Mouse (Mus musculus): ENCODE results near the gene P2ry2. TPM values are rescaled to one million over a fixed set of nuclear protein-coding genes. Genes with fewer than 3 reads are reported as not detected.
A peak's percentile ranks its signal among the peaks of the same experiment; 100 is the strongest.

P2ry2 gene
- total RNA-seq (2021): 10 to 100 TPM; 30.8 to 33.2 TPM
- long read RNA-seq, experiment 1, transcript P2ry2-201 (3 exons, 3,011 nt): major isoform, 34 of 75 reads
- long read RNA-seq, experiment 1, transcript P2ry2-202 (2 exons, 2,137 nt): minor isoform, 9 of 75 reads
- long read RNA-seq, experiment 1, partial matches to known transcripts: 0 of 75 reads
- long read RNA-seq, experiment 1, other reads (novel, unspliced or antisense): 26 of 75 reads
- long read RNA-seq, experiment 2, transcript P2ry2-204 (3 exons, 2,372 nt): minor isoform, 5 of 74 reads
- long read RNA-seq, experiment 2, transcript P2ry2-201 (3 exons, 3,011 nt): major isoform, 44 of 74 reads
- long read RNA-seq, experiment 2, partial matches to known transcripts: 1 of 74 reads
- long read RNA-seq, experiment 2, other reads (novel, unspliced or antisense): 17 of 74 reads

DNA sequence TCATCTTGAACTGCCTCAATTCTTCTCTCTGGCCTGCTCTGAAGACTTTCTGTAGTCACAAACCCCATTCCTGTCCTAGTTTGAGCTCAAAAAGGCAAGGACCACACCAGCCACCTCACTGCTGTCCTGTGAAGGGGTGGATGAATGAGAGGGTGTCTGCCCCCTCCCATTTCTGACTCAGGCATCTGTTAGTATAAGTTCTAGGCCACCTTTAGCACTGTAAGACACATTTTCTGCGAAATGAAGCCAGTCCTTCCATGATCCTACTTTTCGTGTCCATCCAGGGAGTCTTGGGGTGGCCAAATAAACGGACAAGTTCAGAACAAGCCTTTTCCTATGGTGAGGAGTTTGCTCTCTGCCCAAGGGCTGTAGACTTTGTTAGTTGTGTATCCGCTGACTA lies at the start of gene P2ry2:
Gene P2ry2 (minus strand): TSS at position 326 of the 400 bp plus-strand sequence.
- no peak for DNase-seq (ENCODE audit: low spot score in 2 of 2)

- DNase-seq (ENCODE audit: low spot score in 2 of 2): peak in 1 of 2 experiments; percentile 29
These were observed 49.6 kb upstream of the P2ry2 start for GRCm38 (mm10) chr7:101062246-101062645.

DNA sequence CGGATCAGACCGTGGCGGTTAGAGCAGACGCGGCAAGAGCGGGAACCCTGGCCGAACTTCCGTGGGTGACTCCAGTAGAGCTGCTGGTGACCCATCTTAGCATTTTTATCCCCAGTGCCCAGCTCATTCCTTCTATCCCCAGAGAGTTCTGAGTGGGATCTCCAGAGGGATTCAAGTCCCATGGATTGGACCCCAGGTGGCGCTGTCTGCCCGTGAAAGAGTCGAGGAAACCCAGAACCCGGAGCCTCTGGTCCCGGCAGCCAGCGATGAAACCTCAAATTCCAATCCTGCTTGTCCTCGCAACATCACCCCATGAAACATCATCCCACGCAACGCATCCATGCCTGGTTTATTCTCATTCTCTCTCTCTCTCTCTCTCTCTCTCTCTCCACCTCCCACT lies 48.7 kb upstream of the P2ry2 start:
- peak; percentile 69 to 81 for DNase-seq (ENCODE audit: low spot score in 2 of 2)

GRCm38 (mm10) chr7:101060476-101060875 lies 47.8 kb upstream of the P2ry2 start:
- no peak for DNase-seq (ENCODE audit: low spot score in 2 of 2)

GRCm38 (mm10) chr7:101059188-101059587 lies 46.5 kb upstream of the P2ry2 start:
- DNase-seq (ENCODE audit: low spot score in 2 of 2): no peak

DNA sequence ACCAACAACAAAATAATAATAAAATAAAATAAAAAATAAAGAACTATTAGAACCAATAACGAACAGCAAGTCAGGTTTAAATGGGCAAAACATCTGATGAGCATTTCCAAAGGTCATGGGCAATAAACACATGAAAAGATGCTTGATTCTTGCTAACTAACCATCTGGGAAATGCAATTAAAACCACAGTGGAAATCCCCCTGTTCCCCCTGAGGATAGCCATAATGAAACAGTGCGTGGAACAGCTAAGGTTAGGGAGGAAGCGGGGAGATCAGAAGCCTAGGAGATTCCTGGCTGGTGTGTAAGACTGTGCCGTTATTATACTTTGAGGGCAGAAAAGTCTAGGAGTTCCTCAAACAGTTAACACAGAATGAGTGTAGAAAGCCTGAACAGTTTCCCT lies 44.6 kb upstream of the P2ry2 start:
- no peak for DNase-seq (ENCODE audit: low spot score in 2 of 2)

GRCm38 (mm10) chr7:101053136-101053535 lies 40.5 kb upstream of the P2ry2 start:
- no peak for DNase-seq (ENCODE audit: low spot score in 2 of 2)

- DNase-seq (ENCODE audit: low spot score in 2 of 2): peak in 1 of 2 experiments; percentile 49
These were observed 39.0 kb upstream of the P2ry2 start for GRCm38 (mm10) chr7:101051551-101052221.

GRCm38 (mm10) chr7:101050724-101051550 lies 38.3 kb upstream of the P2ry2 start:
- no peak for DNase-seq (ENCODE audit: low spot score in 2 of 2)

DNA sequence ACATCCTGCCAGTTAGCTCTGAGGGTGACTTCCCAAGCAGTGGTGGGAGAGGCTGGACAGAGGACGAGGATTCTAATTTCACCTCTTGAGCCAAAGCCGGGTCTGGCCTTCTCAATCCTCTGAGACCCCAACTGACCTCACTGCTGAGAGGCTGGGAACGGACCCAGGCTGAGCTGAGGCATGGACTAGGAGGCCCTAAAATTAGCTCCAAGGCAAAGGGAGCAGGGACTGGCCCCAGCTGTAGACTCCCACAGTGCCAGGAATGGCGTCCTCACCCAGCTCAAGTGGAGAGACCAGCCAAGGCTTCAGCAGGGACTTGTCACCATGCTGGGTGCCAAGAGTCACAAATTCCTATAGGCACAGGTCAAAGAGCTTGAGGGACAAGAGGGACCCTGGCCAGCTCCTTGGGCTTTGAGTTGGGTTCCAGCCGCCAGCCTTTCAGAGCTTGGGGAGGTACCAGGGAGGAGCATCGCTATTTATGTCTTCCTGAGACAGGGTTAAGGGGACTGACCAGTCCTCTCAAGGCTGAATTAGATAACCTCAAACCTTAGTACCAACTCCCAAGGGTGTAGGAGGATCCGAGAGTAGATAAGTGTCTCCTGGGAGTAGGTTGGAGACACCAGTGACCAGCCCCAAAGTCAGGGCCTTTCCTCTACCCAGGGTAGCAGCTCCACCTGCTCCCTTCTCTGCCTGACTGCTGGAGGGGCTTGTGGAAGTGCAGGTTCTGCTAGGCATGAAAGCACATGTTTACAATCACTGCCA lies 36.8 kb upstream of the P2ry2 start:
- peak; percentile 46 to 63 for DNase-seq (ENCODE audit: low spot score in 2 of 2)

- DNase-seq (ENCODE audit: low spot score in 2 of 2): no peak
These were observed 35.6 kb upstream of the P2ry2 start for GRCm38 (mm10) chr7:101048247-101048646.

- DNase-seq (ENCODE audit: low spot score in 2 of 2): no peak
These were observed 31.3 kb upstream of the P2ry2 start for GRCm38 (mm10) chr7:101043846-101044541.

- no peak for DNase-seq (ENCODE audit: low spot score in 2 of 2)
These were observed 29.5 kb upstream of the P2ry2 start for GRCm38 (mm10) chr7:101041977-101042749.

DNA sequence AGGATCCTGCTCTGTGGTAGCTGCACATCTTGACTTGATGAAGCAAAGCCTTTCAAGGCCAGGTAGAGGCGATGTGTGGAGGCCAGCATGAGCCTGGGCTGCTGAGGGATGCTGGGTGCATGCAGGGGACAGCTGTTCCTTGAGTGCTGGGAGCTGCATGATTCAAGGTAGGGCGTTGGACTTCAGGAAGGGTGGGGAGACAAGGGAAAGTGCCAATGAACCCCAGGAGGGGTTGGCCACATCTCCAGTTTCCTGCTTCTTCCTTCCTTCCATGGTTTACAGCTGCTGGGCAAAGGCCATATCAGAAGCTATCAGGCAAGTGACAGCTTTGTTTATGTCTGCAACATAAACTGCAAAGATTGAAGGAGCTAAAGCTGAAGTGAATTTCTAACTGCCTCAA lies 28.9 kb upstream of the P2ry2 start:
- no peak for DNase-seq (ENCODE audit: low spot score in 2 of 2)

DNA sequence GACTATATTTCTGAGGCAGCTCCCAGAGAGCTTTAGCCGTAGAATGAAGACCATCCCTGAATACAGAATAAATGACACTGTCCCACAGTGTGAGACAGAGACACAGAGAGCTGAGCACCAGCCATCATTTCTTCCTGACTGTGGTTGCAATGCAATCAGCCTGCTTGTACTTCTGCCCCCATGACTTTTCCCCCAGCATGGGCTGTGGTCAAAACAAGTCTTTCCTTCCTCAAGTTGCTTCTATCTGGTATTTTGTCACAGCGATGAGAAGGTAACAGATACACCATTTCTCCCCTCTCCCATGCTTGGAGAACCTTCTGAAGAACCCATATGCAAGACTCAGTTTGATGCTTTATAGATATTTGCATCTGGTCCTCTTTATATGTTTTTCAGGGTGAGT lies 20.7 kb upstream of the P2ry2 start:
- DNase-seq (ENCODE audit: low spot score in 2 of 2): no peak

DNA sequence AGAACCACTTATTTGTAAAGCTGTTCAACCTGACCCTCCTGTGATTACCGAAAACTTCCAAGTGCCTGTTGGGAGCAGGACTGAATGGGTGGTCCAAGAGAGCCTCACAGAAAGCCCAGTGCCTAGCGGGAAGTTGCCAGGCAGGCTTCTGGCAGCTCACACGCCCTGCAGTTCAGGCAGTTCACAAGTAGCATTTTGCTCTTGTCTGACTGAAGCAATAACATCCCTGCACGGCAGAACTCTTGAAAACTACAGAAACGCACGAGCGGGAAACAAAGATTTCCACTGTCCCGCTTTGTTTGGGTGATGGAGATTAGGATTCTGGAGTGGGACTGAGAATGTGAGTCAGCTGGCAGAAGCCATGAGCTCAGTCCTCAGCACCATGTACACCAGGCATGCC lies 18.6 kb upstream of the P2ry2 start:
- no peak for DNase-seq (ENCODE audit: low spot score in 2 of 2)

DNA sequence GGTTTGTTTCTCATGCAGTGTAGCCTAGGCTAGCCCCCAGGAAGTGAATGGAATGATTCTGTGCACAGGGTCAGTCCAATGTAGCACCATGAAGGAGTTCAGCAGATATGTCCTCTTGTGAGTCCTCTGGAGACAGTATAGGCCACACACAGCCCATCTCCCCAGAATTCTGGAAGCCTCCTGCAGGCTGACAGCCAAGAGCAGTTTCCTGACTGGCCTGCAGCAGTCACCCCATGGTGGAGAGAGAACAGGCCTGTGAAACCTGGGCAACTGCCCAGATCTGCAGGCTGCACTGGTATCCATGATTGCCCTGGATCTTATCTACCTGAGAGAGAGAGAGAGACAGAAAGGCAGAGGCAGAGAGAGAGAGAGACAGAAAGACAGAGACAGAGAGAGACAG lies 18.1 kb upstream of the P2ry2 start:
- no peak for DNase-seq (ENCODE audit: low spot score in 2 of 2)

- DNase-seq (ENCODE audit: low spot score in 2 of 2): no peak
These were observed 16.8 kb upstream of the P2ry2 start for GRCm38 (mm10) chr7:101029446-101029845.

- DNase-seq (ENCODE audit: low spot score in 2 of 2): no peak
These were observed 16.3 kb upstream of the P2ry2 start for GRCm38 (mm10) chr7:101028991-101029390.

DNA sequence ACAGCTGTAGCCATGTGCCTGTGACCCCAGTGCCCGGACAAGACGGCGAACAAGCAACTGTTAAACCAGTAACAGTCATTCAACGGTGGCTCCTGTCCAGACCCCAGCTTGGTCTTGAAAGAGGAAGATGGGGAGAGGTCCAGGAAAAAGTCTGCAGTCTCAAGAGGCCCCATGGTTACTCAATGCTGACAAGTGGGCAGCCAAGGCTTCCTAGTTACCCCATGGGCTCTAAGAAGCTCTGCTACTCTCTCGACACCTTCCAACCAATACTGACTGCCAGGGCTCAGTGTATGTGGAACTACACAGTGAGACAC lies 15.7 kb upstream of the P2ry2 start:
- DNase-seq (ENCODE audit: low spot score in 2 of 2): no peak
